Mouse (Mus musculus): Measurements from ENCODE around the gene Utrn. TPM values are rescaled to one million over a fixed set of nuclear protein-coding genes. Genes with fewer than 3 reads are reported as not detected.

The Utrn gene
- polyA plus RNA-seq, 1 experiment, result 18.1 TPM

- TF ChIP-seq POLR2A (IDR thresholded peaks at IDR 0.05; ENCODE audit: borderline replicate concordance, low read depth, low read length), result no peak
- no peak for TF ChIP-seq CTCF (IDR thresholded peaks at IDR 0.05; ENCODE audit: low read depth, low read length)
- Histone ChIP-seq H3K4me1 (ENCODE audit: control insufficient read depth, insufficient read depth, low read length) (peaks cover 2% of the 10 kb centered on the region; the same call in 1 of the 2 replicates), H3K4me3 (ENCODE audit: insufficient read depth, low read length) (no peak overlapping the region), H3K27ac (ENCODE audit: insufficient read depth, low read depth, low read length) (no peak overlapping the region)
Observed at GRCm38 (mm10) chr10:12595379-12595778, 273.8 kb downstream of the Utrn start.

GRCm38 (mm10) chr10:12594958-12595357 lies 274.2 kb downstream of the Utrn start:
- Histone ChIP-seq H3K4me1 (ENCODE audit: control insufficient read depth, insufficient read depth, low read length) (peaks cover 2% of the 10 kb centered on the region; the same call in 1 of the 2 replicates), H3K4me3 (ENCODE audit: insufficient read depth, low read length) (no peak overlapping the region), H3K27ac (ENCODE audit: insufficient read depth, low read depth, low read length) (no peak overlapping the region)
- TF ChIP-seq CTCF (IDR thresholded peaks at IDR 0.05; ENCODE audit: low read depth, low read length) (no peak), POLR2A (IDR thresholded peaks at IDR 0.05; ENCODE audit: borderline replicate concordance, low read depth, low read length) (no peak)

- TF ChIP-seq POLR2A (IDR thresholded peaks at IDR 0.05; ENCODE audit: borderline replicate concordance, low read depth, low read length) (no peak), CTCF (IDR thresholded peaks at IDR 0.05; ENCODE audit: low read depth, low read length) (no peak)
- Histone ChIP-seq H3K27ac (ENCODE audit: insufficient read depth, low read depth, low read length) (no peak overlapping the region), H3K4me3 (ENCODE audit: insufficient read depth, low read length) (no peak overlapping the region), H3K4me1 (ENCODE audit: control insufficient read depth, insufficient read depth, low read length) (no peaks in the 10 kb centered on the region)
Observed at GRCm38 (mm10) chr10:12593071-12593470, 276.1 kb downstream of the Utrn start.

GRCm38 (mm10) chr10:12591946-12592345 lies 277.2 kb downstream of the Utrn start:
- TF ChIP-seq POLR2A (IDR thresholded peaks at IDR 0.05; ENCODE audit: borderline replicate concordance, low read depth, low read length) (no peak), CTCF (IDR thresholded peaks at IDR 0.05; ENCODE audit: low read depth, low read length) (no peak)
- Histone ChIP-seq H3K4me3 (ENCODE audit: insufficient read depth, low read length) (no peak overlapping the region), H3K27ac (ENCODE audit: insufficient read depth, low read depth, low read length) (no peak overlapping the region), H3K4me1 (ENCODE audit: control insufficient read depth, insufficient read depth, low read length) (no peaks in the 10 kb centered on the region)

GRCm38 (mm10) chr10:12588051-12588450 lies 281.1 kb downstream of the Utrn start:
- Histone ChIP-seq H3K27ac (ENCODE audit: insufficient read depth, low read depth, low read length) (no peak overlapping the region), H3K4me1 (ENCODE audit: control insufficient read depth, insufficient read depth, low read length) (no peaks in the 10 kb centered on the region), H3K4me3 (ENCODE audit: insufficient read depth, low read length) (no peak overlapping the region)
- no peak for TF ChIP-seq CTCF (IDR thresholded peaks at IDR 0.05; ENCODE audit: low read depth, low read length)
- TF ChIP-seq POLR2A (IDR thresholded peaks at IDR 0.05; ENCODE audit: borderline replicate concordance, low read depth, low read length), result no peak

GRCm38 (mm10) chr10:12587318-12587717 lies 281.8 kb downstream of the Utrn start:
- no peaks in the 10 kb centered on the region for H3K4me1 ChIP-seq (ENCODE audit: control insufficient read depth, insufficient read depth, low read length)
- no peak for TF ChIP-seq CTCF (IDR thresholded peaks at IDR 0.05; ENCODE audit: low read depth, low read length)
- no peak for TF ChIP-seq POLR2A (IDR thresholded peaks at IDR 0.05; ENCODE audit: borderline replicate concordance, low read depth, low read length)
- no peak overlapping the region for H3K27ac ChIP-seq (ENCODE audit: insufficient read depth, low read depth, low read length)
- no peak overlapping the region for H3K4me3 ChIP-seq (ENCODE audit: insufficient read depth, low read length)

- Histone ChIP-seq H3K4me1 (ENCODE audit: control insufficient read depth, insufficient read depth, low read length) (no peaks in the 10 kb centered on the region), H3K4me3 (ENCODE audit: insufficient read depth, low read length) (no peak overlapping the region), H3K27ac (ENCODE audit: insufficient read depth, low read depth, low read length) (no peak overlapping the region)
- TF ChIP-seq CTCF (IDR thresholded peaks at IDR 0.05; ENCODE audit: low read depth, low read length), result no peak
- TF ChIP-seq POLR2A (IDR thresholded peaks at IDR 0.05; ENCODE audit: borderline replicate concordance, low read depth, low read length), result no peak
Observed at GRCm38 (mm10) chr10:12586825-12587224, 282.3 kb downstream of the Utrn start.

GRCm38 (mm10) chr10:12586200-12586599 lies 283.0 kb downstream of the Utrn start:
- H3K27ac ChIP-seq (ENCODE audit: insufficient read depth, low read depth, low read length), result no peak overlapping the region
- H3K4me1 ChIP-seq (ENCODE audit: control insufficient read depth, insufficient read depth, low read length), result no peaks in the 10 kb centered on the region
- no peak overlapping the region for H3K4me3 ChIP-seq (ENCODE audit: insufficient read depth, low read length)
- TF ChIP-seq POLR2A (IDR thresholded peaks at IDR 0.05; ENCODE audit: borderline replicate concordance, low read depth, low read length), result no peak
- TF ChIP-seq CTCF (IDR thresholded peaks at IDR 0.05; ENCODE audit: low read depth, low read length), result no peak

- no peak overlapping the region for H3K27ac ChIP-seq (ENCODE audit: insufficient read depth, low read depth, low read length)
- H3K4me3 ChIP-seq (ENCODE audit: insufficient read depth, low read length), result no peak overlapping the region
- H3K4me1 ChIP-seq (ENCODE audit: control insufficient read depth, insufficient read depth, low read length), result peaks cover 2% of the 10 kb centered on the region; the same call in 1 of the 2 replicates
- TF ChIP-seq CTCF (IDR thresholded peaks at IDR 0.05; ENCODE audit: low read depth, low read length), result no peak
- TF ChIP-seq POLR2A (IDR thresholded peaks at IDR 0.05; ENCODE audit: borderline replicate concordance, low read depth, low read length), result no peak
Observed at GRCm38 (mm10) chr10:12583473-12583872, 285.7 kb downstream of the Utrn start.

- Histone ChIP-seq H3K27ac (ENCODE audit: insufficient read depth, low read depth, low read length) (no peak overlapping the region), H3K4me1 (ENCODE audit: control insufficient read depth, insufficient read depth, low read length) (peaks cover 13% of the 10 kb centered on the region), H3K4me3 (ENCODE audit: insufficient read depth, low read length) (no peak overlapping the region)
- TF ChIP-seq POLR2A (IDR thresholded peaks at IDR 0.05; ENCODE audit: borderline replicate concordance, low read depth, low read length), result no peak
- TF ChIP-seq CTCF (IDR thresholded peaks at IDR 0.05; ENCODE audit: low read depth, low read length), result no peak
Observed at GRCm38 (mm10) chr10:12579048-12579447, 290.1 kb downstream of the Utrn start.

Data from bone marrow macrophage, adult 2 months (primary cell).